10 mouse cellular contexts compared by ENCODE assay signal in the genomic region with DNA sequence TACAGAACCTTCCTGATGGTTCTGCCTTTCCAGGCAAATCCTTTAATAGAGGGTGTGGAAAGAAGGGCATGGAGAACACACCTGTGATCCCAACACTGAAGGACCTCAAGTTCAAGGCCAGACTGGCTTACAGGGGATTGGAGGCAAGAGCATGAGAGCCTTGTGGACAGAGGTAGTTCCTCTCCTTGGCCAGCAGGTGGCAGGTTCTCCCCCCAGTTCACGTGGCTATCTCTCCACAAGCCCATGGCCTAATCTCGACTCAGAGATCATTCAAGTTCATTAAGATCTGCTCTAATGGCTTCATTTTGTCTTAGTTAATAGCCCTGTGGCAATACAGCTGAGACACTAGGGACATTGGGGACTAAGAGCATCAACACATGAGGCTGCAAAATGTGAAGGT. TPM values are rescaled to one million over a fixed set of nuclear protein-coding genes. Genes with fewer than 3 reads are reported as not detected.
A peak's percentile ranks its signal among the peaks of the same experiment; 100 is the strongest.
DNase-seq lines count a peak whose midpoint lies in the region; TF ChIP-seq lines count a peak whose summit lies in the region.
"Had no signal": no experiment of that assay in that cellular context is flagged by ENCODE, and none has a peak within 500 bp of the region (broad histone marks: within the 10 kb centered on the region; RNA-seq: fewer than 3 reads in every experiment).

No protein-coding gene starts in this region.

- H3K27me3 ChIP-seq in testis, adult 2 months (ENCODE audit: control insufficient read depth, insufficient read depth, low read length), result no peaks in the 10 kb centered on the region
- H3K27me3 ChIP-seq in embryonic facial prominence, embryonic 10.5 days (replicated peaks; ENCODE audit: low read depth, poor library complexity, severe bottlenecking), result no peaks in the 10 kb centered on the region
- H3K27me3 ChIP-seq: embryonic facial prominence, embryonic 15.5 days had no signal

- 19% methylated on average over 2 of the region's 2 CpGs for WGBS in embryonic facial prominence, embryonic 10.5 days

- no peak overlapping the region for H3K4me3 ChIP-seq in gastrocnemius, adult 2 months
- no peak overlapping the region for H3K4me3 ChIP-seq in testis, adult 2 months (ENCODE audit: control insufficient read depth, low read depth, low read length)
- H3K4me3 ChIP-seq in embryonic facial prominence, embryonic 10.5 days, result no peak overlapping the region
- H3K4me3 ChIP-seq: embryonic facial prominence, embryonic 15.5 days had no signal

- intact Hi-C loops in gastrocnemius, adult 2 months (cut with DNase I), result no loop called here
- intact Hi-C loops in gastrocnemius, postnatal 36 days (cut with DNase I), result no loop called here

- TF ChIP-seq POLR2A in testis, adult 2 months (IDR thresholded peaks at IDR 0.05; ENCODE audit: control insufficient read depth, low read depth, low read length), result no peak

- H3K9me3 ChIP-seq in embryonic facial prominence, embryonic 10.5 days, result 0 out of 2 replicates have a peak, but pooled peaks cover 1% of the 10 kb centered on the region
- H3K9me3 ChIP-seq: embryonic facial prominence, embryonic 15.5 days had no signal

- no peak overlapping the region for H3K27ac ChIP-seq in gastrocnemius, adult 2 months
- no peak overlapping the region for H3K27ac ChIP-seq in testis, adult 2 months (ENCODE audit: control insufficient read depth, insufficient read depth, low read depth, low read length)
- H3K27ac ChIP-seq in embryonic facial prominence, embryonic 10.5 days (replicated peaks), result no peak overlapping the region
- H3K27ac ChIP-seq: embryonic facial prominence, embryonic 15.5 days; macrophage had no signal

- no peaks in the 10 kb centered on the region for H3K4me1 ChIP-seq in testis, adult 2 months (ENCODE audit: control insufficient read depth, insufficient read depth, low read length)
- H3K4me1 ChIP-seq in embryonic facial prominence, embryonic 10.5 days, result no peaks in the 10 kb centered on the region
- H3K4me1 ChIP-seq: embryonic facial prominence, embryonic 15.5 days had no signal

- DNase-seq in gastrocnemius, adult 2 months, result no peak
- DNase-seq in gastrocnemius, postnatal 36 days, result no peak
- no peak for DNase-seq in testis, postnatal 14 days (ENCODE audit: low spot score)
- peak; percentile 40 for DNase-seq in embryonic facial prominence, embryonic 10.5 days (ENCODE audit: low spot score)
- DNase-seq in natural killer cell, adult 2 months (ENCODE audit: low spot score in 2 of 2), result peak; percentile 38 to 58
- no peak for DNase-seq in right cerebral cortex, postnatal 14 days
- no peak for DNase-seq in left cerebral cortex, adult 8-10 months (ENCODE audit: low spot score in 2 of 2)

- no peaks in the 10 kb centered on the region for H3K36me3 ChIP-seq in testis, adult 2 months (ENCODE audit: control insufficient read depth, insufficient read depth, low read length)
- no peaks in the 10 kb centered on the region for H3K36me3 ChIP-seq in embryonic facial prominence, embryonic 10.5 days (replicated peaks)
- H3K36me3 ChIP-seq: embryonic facial prominence, embryonic 15.5 days had no signal

- TF ChIP-seq CTCF in gastrocnemius, adult 2 months (IDR thresholded peaks at IDR 0.05), result peak; percentile 65
- TF ChIP-seq CTCF in testis, adult 2 months (IDR thresholded peaks at IDR 0.05; ENCODE audit: control insufficient read depth, insufficient read depth, insufficient replicate concordance, low read depth, low read length), result peak; percentile 89; the same call in 1 of the 2 replicates

RNA-seq across cellular contexts. Expression of gene Ly6c2, which starts 8.3 kb away (rescaled TPM):
- 1 to 10 TPM; 4.0 to 4.1 TPM for total RNA-seq in gastrocnemius, adult 2 months (2021)
- 1 to 10 TPM; 4.4 to 5.2 TPM for total RNA-seq in gastrocnemius, postnatal 36 days (2021)
- 0.33 TPM in 1 of 2 replicates, not detected in the other for polyA plus RNA-seq in testis, adult 2 months (2012; rRNA removed)
- polyA plus RNA-seq in embryonic facial prominence, embryonic 10.5 days (2016; fragmentation: Nextera tagmentation; extraction: Ambion mirVana), result not detected in 2 replicates
- 1 to 10 TPM; 1.5 to 3.8 (median 2.2) TPM for total RNA-seq in left cerebral cortex, adult 8-10 months (2022)

RNA-seq across cellular contexts. Expression of gene Ly6g, which starts 35.0 kb away (rescaled TPM):
- total RNA-seq in gastrocnemius, adult 2 months (2021), result not detected
- not detected for total RNA-seq in gastrocnemius, postnatal 36 days (2021)
- not detected in 2 replicates for polyA plus RNA-seq in testis, adult 2 months (2012; rRNA removed)
- not detected in 2 replicates for polyA plus RNA-seq in embryonic facial prominence, embryonic 10.5 days (2016; fragmentation: Nextera tagmentation; extraction: Ambion mirVana)
- not detected for total RNA-seq in left cerebral cortex, adult 8-10 months (2022)
- polyA plus RNA-seq: embryonic facial prominence, embryonic 15.5 days; macrophage had no signal

Comparison
In these comparisons a context has a peak if more than half of its experiments do, and no peak if none do; other contexts are left out.
1. DNase-seq: peak in embryonic facial prominence, embryonic 10.5 days (single experiment) and natural killer cell, adult 2 months (2 of 2); none in gastrocnemius, adult 2 months (single experiment), gastrocnemius, postnatal 36 days (0 of 2), testis, postnatal 14 days (single experiment), right cerebral cortex, postnatal 14 days (single experiment) and left cerebral cortex, adult 8-10 months (0 of 2).